Mouse (Mus musculus) B cell, adult 2 months (primary cell): Measurements from ENCODE around the gene BC025920.
"Not testable (repeated sequence)": the region's sequence is repeated elsewhere in the genome, so short reads cannot be mapped to it uniquely, and the experiment has no call there.

Source experiments
- DNase-seq, 2 experiments: peaks; one replicate each; pipeline ENCODE4 v3.0.0; 2022

Gene BC025920

DNA sequence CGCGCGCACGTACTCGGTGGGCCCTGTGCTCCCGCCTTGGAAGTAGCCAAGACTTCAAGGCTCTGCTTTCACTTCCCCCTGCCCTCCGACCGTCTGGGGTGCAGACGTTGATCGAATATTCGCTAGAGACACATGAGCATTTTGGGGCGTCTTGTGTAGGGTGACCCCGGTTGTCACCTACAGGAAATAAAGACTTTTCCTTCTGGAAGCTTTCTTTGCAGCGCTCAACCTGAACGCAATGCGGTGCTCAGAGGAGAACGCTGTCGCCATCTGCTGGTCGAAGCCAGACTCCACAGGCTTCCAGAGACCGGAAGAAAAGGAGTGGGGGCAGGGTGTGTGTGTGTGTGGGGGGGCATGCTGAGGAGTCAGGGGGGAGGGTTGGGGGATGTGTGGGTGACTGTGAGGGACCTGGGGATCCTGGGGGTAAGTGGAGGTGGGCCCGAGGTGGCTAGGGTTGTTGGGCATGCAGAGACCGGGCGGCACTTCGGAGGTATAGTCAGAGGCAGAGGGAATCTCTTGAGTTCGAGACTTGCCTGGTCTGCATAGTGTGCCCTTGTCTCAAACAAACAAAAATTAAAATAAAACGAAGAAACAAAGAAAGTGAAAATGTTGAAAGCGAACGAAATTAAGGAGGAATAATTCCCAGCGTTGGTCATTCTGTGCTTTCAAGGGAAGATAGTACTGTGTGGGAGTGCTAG, 953 bp upstream of the BC025920 start:
- DNase-seq: peak; percentile 84 to 85

DNA sequence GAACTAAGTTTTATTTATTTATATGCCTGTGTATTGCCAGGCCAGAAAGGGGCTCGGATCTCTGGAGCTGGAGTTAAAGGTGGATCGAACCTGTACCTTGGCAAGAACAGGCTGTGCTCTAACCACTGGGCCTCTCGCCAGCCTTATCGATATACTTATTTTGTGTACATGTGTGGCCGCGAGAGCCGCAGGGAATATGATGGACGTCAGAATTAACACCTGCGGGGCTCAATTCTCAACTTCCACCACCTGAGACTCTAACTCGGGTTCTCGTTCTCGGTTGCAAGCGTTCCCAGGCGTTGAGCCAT, 450 bp upstream of the BC025920 start:
- no peak for DNase-seq

DNA sequence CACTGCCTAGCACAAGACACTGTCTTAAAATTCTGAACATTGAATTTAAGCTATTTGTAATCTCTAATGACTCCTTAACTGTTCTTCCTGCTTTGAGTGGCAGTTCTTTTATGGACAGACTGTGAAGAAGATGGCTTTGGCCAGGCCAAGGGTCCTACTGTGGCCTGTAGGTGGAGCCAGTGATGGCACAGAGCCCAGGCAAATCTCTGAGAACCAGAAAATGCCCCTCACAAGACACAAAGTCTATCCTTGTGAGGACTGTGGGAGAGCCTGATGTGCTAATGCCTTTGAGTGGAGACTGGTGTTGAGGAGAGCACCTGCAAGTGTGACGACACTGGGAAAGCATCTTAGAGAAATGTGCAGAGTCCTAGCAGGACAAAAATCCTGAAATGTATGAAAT, 2.2 kb downstream of the BC025920 start:
- no peak for DNase-seq

DNA sequence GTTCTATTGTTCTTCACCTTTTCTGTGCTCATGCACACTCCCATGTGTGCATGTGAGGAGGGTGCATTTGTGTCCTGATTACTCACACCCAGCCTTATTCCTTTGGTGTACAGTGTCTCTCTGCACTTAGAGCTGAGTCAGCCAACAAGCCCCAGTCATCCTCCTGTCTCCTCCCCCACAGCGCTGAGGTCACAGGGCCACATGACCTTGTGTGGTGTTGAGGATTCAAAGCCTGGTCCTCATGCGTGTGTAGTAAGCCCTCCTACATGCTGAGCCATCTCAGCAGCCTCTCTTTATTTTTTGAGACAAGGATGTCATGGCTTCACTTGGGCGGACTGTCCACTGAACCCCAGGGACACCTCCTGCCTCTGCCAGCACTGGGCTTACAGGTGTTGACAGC, 6.7 kb downstream of the BC025920 start:
- no peak for DNase-seq

DNA sequence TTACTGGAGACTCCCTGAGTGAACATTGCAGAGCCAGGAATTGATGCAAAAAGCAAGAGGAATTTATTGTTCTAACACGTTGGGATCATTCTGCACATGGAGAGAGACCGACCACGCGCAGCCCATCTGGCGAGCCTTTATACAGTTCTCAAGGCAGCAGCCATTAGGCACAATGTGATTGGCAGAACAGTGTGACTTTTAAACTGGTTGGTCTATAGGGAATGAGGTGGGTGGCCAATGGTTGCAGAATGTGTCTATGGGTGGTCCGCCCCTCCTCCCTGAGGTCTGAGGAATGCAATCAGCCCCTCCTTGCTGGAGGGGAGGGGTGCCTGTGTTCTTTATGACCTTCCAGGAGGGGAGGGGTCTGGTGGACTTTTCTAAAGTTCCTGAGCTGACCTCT, 9.4 kb downstream of the BC025920 start:
- no peak for DNase-seq

DNA sequence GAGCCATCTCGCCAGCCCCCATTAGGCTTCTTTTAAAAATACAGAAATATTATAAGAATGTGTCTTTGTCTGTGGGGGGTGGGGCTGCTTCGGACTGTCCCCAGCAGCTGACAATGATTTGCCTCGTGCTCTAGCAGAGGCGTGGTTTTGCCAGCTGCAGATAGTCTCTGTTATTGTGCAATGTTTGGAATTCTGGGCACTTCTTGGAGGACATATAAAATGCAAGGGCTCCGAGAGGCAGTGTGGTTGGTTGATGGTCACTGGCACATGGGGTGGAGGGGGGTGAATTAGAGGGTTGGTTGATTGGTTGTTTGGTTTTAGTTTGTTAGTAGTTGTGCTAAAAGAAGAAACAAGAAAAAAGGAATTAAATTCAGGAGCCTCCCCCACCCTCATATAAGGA, 13.9 kb downstream of the BC025920 start:
- no peak for DNase-seq

DNA sequence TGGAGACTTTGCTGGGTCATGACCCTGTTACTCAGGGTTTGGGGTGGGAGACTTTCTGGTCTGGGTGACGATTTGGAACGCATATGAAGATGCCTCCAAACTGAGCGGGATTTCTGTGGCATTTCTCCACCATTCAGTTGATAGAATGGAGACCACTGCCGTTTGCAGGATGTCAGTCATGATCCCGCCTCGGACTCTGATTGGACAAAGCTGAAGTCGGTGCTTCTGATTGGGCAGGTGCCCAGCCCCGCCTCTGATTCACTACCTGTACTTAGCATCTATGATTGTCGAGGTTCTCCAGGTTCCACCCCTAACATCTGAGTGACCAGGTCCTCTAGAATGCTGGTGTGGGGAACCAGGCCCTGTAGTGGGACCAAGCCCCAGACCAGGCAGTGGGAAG, 14.7 kb downstream of the BC025920 start:
- DNase-seq: no peak

DNA sequence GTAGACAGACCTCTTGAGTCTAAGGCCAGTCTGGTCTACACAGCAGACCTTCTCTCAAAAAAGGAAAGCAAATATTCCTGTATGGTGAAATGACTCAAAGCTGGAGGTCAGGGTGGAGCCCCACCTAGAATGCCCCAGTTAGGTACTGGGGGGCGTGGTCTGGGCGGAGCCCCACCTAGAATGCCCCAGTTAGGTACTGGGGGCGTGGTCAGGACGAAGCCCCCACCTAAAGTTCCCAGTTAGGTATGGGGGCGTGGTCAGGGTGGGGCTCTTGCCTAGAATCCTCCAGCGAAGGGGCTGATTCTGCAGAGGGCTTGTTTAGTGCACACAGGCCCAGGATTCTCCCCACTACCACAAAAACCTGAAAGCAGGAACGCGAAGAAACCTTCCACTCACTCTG, 17.4 kb downstream of the BC025920 start:
- no peak for DNase-seq

DNA sequence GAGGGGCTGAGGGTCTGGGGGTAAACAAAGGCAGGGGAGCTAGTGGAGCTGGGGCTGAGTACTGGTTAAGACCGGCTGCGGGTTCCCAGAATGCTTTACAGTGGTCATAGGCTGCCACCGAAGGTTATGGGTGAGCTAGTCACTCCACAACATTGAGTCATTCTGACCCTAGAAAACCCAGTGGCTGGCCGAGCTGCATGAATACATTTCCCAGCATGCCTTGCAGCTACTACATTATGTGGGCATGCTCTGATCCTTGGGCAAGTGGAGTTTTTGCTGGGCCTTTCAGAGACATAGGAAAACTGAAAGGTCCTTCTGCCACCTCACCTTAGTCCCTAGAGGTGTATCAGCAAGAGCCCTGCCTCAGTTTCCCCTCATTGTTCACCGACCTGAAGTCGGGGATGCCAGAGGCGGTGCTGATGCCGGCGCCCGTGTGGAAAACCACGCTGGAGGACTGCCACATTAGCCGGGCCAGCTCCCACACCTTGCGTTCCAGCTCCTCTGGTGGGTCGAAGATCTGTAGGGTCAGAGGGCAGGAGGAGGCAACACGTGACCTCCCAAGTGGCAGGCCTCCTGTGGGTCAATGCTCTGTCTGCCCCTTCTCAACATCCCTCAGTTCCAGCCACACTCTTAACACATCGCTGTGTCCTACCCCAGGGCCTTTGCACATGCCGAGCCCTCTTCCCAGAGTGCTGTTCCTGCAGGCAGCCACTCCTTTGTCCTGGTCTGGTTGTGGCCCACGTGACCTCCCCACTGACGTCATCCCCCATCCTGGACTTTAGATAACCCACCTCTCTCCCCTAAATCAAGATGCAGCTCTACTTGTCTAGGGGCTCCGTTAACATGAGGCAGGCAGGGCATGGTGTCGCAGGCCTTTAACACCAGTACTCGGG, 20.3 kb downstream of the BC025920 start:
- no peak for DNase-seq

DNA sequence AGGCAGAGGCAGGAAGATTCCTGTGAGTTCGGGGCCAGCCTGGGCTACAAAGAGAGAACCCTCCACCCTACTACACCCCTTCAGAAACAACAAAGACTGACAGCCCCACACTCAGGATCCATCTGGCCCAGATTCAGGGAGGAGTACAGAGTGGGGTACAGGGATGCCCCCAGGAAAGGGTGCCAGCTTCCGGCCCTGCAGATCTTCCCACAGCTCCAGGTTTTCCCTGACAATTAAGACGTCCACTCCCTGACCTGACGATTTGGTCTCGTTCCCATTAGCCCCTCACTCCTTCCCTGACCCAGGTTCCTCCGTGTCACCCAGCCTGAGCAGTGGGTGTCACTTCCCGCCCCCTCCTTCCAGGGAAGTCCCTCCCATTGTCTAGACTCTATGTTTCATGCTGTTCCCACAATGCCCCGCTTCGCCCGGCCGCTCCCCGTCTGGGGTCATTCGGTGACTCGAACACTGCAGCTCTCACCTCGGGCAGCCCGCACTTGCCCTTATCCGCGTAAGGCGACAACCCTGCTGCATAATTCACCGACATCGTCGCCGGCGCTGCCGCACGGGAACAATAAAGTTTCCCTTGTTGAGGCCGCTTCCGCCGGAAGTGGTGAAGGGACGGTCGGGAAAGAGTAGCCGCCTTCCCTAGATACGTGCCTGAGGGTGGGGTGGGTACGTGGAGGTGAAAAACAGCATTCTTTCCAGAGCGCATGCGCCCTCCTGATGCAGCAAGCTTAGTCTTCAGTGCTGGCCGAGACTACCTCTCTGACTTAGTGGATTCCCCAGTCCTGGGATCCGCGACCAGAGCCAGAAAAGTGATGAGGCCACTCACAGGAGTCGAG, 21.1 kb downstream of the BC025920 start, which contains the start of gene Sirt6:
Gene Sirt6, minus strand, starts transcription at position 804 of the 842 bp plus-strand sequence.
- peak; percentile 88 for DNase-seq

DNA sequence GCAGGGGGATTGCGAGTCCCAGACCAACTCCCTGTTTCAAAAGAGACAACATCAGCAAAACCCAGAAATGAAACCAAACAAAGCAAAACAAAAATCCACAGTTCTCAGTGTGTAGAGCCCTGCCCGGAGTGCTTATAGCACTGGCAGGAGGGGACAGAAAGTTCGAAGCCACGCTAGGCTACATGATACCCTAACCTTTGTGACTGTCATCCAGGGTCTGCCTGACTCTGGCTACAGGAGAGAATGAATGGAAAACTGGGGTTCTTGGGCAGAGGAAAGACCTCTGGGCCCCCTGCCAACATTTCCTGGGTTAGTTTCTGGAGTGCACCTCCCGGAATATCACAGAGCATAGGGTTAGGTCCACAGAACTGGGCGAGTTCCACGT, 21.8 kb downstream of the BC025920 start:
- DNase-seq: no peak

DNA sequence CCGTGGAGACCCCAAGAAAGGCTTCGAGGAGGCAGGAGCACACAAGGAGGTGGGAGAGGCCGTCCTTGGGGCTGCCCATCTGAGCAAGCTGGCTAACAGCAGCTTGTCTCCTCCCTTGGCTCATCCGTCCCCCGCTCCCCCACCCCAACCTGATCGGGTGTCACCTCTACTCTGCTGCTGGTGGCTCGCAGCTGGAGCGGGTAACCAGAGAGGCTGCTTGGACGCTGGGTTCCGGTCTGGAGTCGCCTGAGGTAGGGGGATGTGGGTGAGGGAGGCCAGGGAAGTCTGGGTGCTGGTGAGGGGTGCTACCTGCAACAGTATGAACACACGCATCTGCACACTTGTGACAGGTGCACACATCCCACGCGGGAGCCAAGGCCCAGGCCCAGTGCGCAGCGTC, 22.3 kb downstream of the BC025920 start, which contains the start of gene Ankrd24:
Gene Ankrd24, plus strand, starts transcription at position 151 of the 400 bp plus-strand sequence.
- DNase-seq: no peak

DNA sequence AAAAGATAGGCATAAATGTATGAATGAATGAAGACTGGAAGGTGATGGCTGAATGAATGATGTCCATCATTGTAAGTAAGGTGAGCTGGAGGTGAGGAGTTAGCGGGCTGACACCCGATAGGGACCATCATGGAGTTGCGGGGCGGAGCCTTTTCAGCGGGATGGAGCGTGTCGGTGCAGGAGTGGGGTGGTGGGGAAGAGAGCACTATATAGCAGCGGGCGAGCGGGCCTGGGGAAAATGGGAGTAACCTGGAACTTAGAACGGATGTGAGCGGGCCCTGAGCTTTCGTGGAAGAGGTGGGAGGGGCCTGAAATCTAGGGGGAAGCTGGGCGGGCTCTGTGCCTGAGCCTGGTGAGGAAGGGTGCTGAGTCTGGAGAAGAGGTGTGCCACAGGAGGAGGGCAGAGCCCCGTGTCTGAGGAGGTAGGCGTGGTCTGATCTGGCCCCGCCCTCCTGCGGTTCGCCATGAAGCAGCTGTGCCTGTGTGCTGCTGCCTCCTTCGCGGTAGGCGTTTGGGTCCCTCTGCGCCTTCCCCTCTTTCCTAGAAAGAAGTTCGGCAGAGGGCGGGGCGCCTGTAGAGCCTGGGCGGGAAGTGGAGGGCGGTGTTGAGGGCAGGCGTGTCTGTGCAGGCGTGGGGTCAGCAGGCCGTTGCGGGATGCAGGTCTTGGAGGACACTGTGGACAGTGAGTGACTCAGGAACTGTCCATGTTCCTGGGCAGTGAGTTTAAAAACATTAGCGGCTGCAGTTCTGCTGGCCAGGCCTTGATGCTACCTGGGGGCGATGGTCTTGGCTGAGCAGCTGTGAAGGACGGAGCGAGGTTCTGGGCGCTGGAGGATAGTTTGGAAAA, 27.4 kb downstream of the BC025920 start:
- peak; percentile 86 to 87 for DNase-seq

DNA sequence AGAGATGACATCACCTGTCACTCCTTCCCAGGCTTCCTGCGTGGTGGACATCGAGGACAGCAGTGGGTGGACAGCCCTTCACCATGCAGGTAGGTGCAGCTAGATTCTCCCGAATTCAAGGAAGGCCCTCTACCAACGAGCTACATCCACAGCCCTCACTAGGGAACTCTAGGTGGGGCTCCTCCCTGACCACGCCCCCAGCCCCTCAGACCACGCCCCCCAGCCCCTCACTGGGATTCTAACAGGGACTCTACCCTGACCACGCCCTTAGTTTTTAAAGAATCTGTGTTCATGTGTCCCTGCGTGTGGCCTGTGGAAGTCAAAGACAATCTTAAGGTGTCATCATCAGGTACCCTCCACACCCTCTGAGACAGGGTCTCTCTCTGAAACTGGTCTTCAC, 30.3 kb downstream of the BC025920 start:
- no peak for DNase-seq

DNA sequence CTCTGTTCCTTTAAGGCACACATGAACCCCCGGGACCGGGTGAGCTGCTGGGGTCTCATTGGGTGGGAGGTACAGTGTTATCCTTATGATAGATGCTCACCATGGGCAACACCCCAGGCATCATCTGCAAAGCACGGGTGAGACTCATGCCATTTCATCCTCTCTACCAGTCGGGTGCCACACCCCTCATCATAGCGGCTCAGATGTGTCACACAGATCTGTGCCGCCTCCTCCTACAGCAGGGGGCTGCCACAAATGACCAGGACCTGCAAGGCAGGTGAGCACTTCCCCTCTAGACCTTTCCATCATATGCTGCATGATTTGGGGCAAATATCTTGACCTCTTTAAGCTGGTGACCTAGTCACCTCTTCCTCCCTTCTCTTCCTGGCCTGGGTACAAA, 32.0 kb downstream of the BC025920 start:
- no peak for DNase-seq

DNA sequence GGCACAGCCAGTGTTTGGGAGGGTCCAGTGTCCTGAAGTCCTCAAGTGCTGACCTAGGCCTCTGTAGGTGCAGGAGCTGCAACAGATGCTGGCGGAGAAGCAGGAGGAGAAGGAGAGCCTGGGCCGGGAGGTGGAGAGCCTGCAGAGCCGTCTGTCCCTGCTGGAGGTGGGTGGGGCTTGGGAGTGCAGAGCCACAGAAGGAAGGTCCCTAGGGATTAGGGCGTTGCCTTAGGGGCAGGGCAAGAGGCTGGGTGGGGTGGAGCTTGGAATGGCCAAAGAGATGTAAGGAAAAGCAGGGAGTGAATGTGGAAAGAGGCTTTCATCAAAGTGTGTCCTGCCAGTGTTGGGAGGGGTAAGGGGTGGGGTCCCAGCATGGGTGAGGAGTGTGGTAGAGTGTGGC, 34.8 kb downstream of the BC025920 start:
- DNase-seq: not testable (repeated sequence)

DNA sequence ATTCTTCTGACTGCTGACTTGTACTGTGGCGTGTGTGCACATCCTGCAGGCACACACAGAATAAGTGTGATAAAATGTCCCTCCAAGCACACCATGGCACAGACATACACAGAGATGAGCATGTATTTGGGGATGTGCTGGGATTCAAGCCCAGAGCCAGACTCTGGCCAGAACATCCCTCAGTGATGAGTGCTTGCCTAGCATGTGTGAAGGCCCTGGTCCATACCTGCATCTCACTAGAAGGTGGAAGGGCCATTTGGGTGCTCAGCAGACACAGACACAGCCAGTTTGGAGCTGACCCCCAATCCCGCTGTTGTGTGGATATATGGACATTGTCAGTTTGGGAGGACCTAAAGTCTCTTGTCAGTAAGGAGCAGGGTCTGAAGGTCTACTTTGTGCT, 35.5 kb downstream of the BC025920 start:
- DNase-seq: no peak

DNA sequence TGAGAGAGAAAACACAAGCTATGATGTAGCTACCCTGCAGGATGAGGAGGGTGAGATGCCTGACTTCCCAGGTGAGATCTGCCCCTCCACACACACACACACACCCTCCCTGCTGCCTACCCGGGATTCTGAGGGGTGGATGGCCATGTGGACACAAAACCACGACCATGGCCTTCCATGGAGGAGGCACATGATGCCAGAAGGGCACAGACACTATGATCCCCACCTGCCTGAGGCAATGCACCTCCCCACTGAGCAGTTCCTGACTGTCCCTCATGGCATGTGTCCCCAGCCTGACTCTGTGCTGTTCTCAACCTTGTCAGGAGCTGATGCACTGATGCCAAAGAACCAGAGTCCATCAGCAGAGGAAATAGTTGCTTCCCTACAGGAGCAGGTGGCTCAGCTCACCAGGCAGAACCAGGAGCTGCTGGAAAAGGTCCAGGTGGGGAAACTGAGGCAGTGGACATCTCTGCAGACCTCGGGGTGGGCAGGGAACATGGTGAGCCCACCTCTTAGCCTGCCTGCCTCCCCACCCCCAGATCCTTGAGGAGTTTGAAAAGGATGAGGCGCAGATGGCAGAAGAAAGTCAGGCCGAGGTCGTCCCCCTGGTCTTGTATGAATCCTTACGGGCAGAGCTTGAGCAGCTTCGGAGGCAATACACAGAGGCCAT, 36.0 kb downstream of the BC025920 start:
- no peak for DNase-seq

DNA sequence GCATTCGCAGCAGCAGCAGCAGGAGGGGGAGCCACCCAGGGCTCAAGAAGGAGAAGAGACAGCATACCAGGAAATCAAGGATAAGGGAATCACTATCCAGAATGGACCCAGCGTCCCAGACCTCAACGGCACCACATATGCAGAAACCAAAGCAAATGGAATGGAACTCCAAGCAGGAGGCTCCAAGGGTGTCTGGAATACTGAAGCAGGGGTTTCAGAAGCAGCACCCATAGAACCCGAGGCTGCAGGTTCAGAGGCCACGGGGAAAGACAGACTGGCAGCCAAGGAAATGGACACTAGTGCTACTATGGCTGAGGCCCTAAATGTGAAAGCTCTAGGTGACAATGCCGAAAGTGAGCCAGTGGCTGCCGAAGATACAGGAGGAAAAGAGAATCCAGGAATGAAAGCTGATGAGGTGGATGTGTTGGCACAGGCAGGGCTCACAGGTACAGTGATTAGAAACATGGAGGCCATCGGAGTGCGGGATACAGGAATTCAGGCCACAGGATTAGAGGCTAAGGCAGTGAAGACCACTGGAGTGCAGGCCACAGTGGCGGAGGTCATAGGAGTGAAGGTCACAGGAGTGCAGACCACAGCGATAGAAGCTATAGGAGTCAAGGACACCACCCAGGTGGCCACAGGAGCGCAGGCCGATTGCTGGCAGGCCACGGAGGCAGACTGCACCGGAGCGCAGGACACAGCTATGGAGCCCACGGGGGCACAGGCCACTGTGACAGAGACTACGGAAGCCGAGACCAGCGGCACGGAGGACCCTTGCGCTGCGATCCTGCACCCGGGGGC, 36.8 kb downstream of the BC025920 start:
- no peak for DNase-seq

DNA sequence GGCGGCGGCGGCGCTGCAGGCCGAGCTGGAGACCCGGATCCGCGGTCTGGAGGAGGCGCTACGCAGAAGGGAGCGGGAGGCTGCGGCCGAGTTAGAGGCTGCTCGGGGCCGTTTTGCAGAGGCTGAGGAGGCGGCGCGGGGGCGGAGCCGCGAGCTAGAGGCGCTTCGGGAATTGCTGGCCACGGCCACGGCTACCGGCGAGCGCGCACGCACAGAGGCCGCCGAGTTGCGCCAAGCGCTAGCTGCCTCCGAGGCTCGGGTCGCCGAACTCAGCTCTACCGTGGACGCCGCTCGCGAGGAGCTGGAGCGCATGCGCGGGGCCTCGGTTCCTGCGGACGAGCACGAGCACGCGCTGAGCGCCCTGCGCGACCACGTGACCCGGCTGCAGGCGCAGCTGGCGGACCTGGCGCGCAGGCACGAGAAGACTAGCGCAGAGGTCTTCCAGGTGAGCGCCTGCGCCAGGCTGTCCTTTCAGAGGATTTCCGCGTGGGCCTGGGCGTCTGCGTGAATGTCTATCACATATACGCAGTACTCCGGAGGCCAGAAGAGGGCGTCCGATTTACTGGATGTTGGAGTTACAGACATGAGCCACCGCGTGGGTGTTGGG, 37.5 kb downstream of the BC025920 start:
- DNase-seq: peak; percentile 92 to 94

DNA sequence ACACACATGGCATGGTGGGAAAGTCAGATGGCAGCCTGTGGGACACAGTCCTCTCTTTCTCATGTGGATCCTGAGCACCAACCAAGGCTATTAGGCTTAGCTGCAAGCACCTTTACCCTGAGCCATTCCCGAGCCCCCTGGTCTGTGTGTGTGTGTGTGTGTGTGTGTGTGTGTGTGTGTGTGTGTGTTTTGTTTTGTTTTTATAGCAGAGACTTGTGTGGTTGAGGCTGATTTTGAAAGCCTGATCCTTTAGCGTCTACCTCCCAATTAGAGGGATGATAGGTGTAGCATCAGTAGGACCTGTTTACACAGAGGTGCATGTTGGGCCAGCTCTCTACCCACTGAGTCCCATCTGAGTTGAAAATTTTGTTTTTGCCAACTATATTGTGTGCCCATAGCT, 38.1 kb downstream of the BC025920 start:
- no peak for DNase-seq
